Mouse (Mus musculus): ENCODE data around the gene Rpl28.
"Not testable (repeated sequence)": the region's sequence is repeated elsewhere in the genome, so short reads cannot be mapped to it uniquely, and the experiment has no call there.

Gene Rpl28

GRCm38 (mm10) chr7:4782759-4783158 lies 9.9 kb upstream of the Rpl28 start, which contains the start of the genes Il11 and Tmem190:
Gene Il11 (minus strand): TSS chr7:4782859.
Gene Tmem190 (plus strand): TSS chr7:4782937.
- in situ Hi-C loops (cut with MboI, MseI), result no loop called here

DNA sequence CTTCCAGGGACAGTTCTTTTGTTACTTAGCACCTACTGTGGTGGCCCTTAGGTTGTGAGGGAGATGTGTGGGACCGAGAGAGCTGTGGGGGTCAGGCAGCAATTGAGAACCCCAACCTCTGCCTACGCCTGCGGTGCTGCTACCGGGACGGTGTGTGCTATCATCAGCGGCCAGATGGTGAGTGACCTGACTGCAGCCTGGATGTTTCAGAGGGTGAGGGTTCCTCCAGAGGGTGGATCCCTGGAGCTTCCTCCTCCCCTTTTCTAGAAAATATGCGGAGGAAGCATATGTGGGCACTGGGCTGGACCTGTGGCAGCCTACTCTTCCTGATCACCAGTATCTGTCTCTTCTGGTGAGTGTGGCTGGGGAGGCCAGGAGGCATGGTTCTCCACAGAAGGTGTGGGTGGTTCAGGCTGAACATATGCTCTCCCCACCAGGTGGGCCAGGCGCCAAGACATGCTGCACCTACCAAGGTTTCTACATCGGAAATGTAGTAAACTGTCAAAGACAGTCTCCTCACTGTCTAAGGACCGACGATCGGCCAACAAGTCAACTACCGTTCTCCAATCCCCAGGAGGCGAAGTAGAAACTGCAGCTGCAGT lies 8.9 kb upstream of the Rpl28 start:
- in situ Hi-C loops (cut with MboI, MseI), result no loop called here

GRCm38 (mm10) chr7:4788499-4789435 lies 3.9 kb upstream of the Rpl28 start:
- in situ Hi-C loops (cut with MboI, MseI), result loop anchor here (5.0 kb wide), 2 partner anchors 36 to 96 kb away; partner anchors contain the start of genes Brsk1 and Cox6b2

- in situ Hi-C loops (cut with MboI, MseI), result loop anchor here (5.0 kb wide), 2 partner anchors 37 to 97 kb away; partner anchors contain the start of genes Brsk1 and Cox6b2
These were observed 3.2 kb upstream of the Rpl28 start, which contains the start of gene Tmem238 for GRCm38 (mm10) chr7:4789436-4789935. Gene Tmem238 (minus strand): TSS chr7:4789656.

- in situ Hi-C loops (cut with MboI, MseI), result not testable (repeated sequence)
These were observed 574 bp downstream of the Rpl28 start for GRCm38 (mm10) chr7:4793248-4793647.

GRCm38 (mm10) chr7:4793674-4794073 lies 1.0 kb downstream of the Rpl28 start:
- in situ Hi-C loops (cut with MboI, MseI), result no loop called here

GRCm38 (mm10) chr7:4794631-4795168 lies 2.0 kb downstream of the Rpl28 start:
- in situ Hi-C loops (cut with MboI, MseI), result no loop called here

DNA sequence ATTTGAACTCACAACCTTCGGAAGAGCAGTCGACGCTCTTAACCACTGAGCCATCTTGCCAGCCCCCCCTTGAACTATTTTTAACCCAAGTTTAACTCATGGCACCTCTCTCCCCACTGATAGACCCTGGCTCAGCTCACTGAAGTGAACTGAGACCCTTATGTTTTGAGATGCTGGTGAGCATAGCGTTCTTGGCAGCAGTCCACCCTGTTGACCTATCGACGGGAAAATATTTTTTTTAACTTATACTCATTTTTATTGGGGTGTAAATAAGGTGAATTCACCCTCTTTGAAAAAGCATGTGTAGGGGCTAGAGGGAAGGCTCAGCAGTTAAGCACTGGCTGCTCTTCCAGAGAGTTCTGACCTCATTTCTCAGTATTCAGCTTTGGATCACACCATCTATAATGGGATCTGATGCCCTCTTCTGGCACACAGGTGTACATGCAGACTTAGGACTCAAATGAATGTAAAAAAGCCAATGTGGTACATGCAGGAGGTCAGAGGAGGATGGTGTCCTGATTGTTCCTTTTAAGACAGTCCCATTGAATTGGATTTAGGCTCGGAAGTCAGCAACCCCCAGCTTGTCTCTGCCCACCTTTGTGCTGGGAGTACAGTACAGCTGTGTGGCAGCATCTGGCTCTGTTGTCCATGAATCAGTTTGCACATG lies 3.2 kb downstream of the Rpl28 start:
- in situ Hi-C loops (cut with MboI, MseI), result no loop called here

DNA sequence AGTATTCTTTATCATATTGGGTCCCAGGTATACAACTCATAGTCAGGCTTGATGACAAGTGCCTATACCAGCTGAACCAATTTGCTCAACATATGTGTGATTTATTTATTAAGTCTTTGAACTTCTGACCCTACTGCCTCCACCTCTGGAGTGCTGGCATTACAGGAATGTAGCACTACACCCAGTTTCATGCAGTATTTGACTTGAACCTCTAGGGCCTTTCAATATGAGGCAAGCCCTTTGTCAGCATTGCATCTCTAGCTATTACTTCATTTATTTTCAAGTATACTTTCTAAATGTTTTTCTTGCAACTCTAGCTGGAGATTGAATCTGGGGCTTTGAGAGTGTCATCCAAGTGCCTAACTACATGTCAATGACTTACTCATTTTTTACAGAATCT lies 9.6 kb downstream of the Rpl28 start:
- in situ Hi-C loops (cut with MboI, MseI), result no loop called here

GRCm38 (mm10) chr7:4806716-4807115 lies 14.0 kb downstream of the Rpl28 start:
- in situ Hi-C loops (cut with MboI, MseI), result no loop called here

DNA sequence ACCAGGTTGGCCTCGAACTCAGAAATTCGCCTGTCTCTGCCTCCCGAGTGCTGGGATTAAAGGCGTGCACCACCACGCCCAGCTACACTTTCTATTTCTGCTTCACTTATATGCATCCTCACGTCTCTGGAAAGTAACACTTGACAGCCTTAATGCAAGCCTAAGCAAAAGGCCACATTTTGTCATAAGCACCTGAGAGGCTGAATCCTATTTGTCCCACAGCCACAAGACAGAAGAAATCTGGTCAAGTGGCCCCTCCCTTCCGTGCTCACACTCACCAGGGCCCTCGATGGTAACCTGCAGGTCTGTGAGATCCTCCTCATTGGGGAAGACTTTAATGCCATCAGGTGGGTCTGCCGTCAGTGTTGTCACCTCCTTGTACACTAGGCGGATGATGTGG lies 18.5 kb downstream of the Rpl28 start:
- in situ Hi-C loops (cut with MboI, MseI), result loop anchor here (10.0 kb wide), 1 partner anchor 244 kb away; the partner anchor contains the start of gene Zfp580

GRCm38 (mm10) chr7:4811842-4812302 lies 19.2 kb downstream of the Rpl28 start:
- in situ Hi-C loops (cut with MboI, MseI), result loop anchor here (10.0 kb wide), 1 partner anchor 243 kb away; the partner anchor contains the start of gene Zfp580

- in situ Hi-C loops (cut with MboI, MseI), result loop anchor here (10.0 kb wide), 1 partner anchor 242 kb away; the partner anchor contains the start of gene Zfp580
These were observed 19.8 kb downstream of the Rpl28 start, which contains the start of gene Ube2s for GRCm38 (mm10) chr7:4812303-4813104. Gene Ube2s (minus strand): TSS chr7:4812590.

- in situ Hi-C loops (cut with MboI, MseI), result loop anchor here (10.0 kb wide), 1 partner anchor 242 kb away; the partner anchor contains the start of gene Zfp580
These were observed 20.6 kb downstream of the Rpl28 start for GRCm38 (mm10) chr7:4813105-4813791.

- in situ Hi-C loops (cut with MboI, MseI), result loop anchor here (10.0 kb wide), 1 partner anchor 238 kb away; the partner anchor contains the start of gene Zfp580
These were observed 23.9 kb downstream of the Rpl28 start for GRCm38 (mm10) chr7:4816559-4816958.

- in situ Hi-C loops (cut with MboI, MseI), result not testable (repeated sequence)
These were observed 28.3 kb downstream of the Rpl28 start for GRCm38 (mm10) chr7:4820925-4821324.

GRCm38 (mm10) chr7:4821690-4822089 lies 29.0 kb downstream of the Rpl28 start:
- in situ Hi-C loops (cut with MboI, MseI), result no loop called here

- in situ Hi-C loops (cut with MboI, MseI), result no loop called here
These were observed 29.7 kb downstream of the Rpl28 start for GRCm38 (mm10) chr7:4822162-4822907.

GRCm38 (mm10) chr7:4825365-4825764 lies 32.7 kb downstream of the Rpl28 start:
- in situ Hi-C loops (cut with MboI, MseI), result loop anchor here (5.0 kb wide), 1 partner anchor 87 kb away; no protein-coding TSS in a partner anchor

Measured in T-helper 2 cell (primary cell).